Mouse (Mus musculus): ENCODE results near the gene Exoc3l.

DNA sequence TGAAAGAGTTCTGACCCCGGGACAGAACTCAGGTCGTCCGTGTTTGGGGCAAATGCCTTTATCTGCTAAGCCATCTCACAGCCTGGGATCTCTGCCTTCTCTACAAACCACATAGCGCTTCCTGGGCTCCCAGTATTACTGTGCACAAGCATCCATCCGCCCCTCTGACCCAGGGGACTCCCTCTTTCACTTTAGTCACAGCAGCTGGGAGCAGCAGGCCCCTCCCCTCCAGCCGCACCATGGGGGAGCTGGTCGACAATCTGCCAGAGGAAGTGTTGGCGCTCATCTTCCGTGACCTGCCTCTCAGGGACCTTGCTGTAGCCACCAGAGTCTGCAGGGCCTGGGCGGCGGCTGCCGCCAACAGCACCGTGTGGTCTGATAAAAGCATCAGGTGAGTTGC lies 29.1 kb downstream of the Exoc3l start:
- TF ChIP-seq POLR2A (IDR thresholded peaks at IDR 0.05; ENCODE audit: borderline replicate concordance, low read depth, low read length) (no peak), CTCF (IDR thresholded peaks at IDR 0.05; ENCODE audit: low read depth, low read length) (no peak)
